In the genomic region with DNA sequence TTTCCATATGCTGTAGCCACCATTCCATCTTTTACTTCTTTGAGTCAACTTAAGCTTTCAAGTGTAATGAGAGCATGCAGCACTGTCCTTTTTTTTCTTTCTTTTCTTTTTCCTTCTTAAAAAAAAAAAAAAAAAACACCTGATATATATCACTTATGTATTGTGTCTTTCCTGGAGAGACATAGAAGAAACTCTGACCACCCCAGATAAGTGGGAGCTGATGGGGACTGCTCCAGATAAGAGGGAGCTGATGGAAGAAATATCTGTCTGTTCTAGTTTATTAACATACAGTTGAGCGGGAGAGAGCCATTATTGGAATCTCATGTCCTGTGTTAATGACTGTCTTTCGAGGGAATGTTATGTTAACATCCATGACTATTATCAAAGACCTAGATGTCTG, we compare ENCODE assay signal across 16 mouse cellular contexts.
"Had no signal": no experiment of that assay in that cellular context is flagged by ENCODE, and none has a peak within 500 bp of the region (broad histone marks: within the 10 kb centered on the region; RNA-seq: fewer than 3 reads in every experiment).

No protein-coding gene starts in this region.

- DNase-seq: retina, postnatal 1 day; right cerebral cortex, adult 18-20 months; right cerebral cortex, postnatal 14 days; right cerebral cortex, postnatal 25 days; right cerebral cortex, postnatal 4 days; spleen, adult 18-20 months; thymus, adult 18-20 months; thymus, adult 2 months; thymus, postnatal 14 days; thymus, postnatal 25 days; thymus, postnatal 36 days; thymus, postnatal 4 days had no signal

- H3K4me1 ChIP-seq: neural tube, embryonic 13.5 days; neural tube, embryonic 15.5 days; stomach, embryonic 15.5 days had no signal

- H3K27ac ChIP-seq: neural tube, embryonic 13.5 days; neural tube, embryonic 15.5 days; stomach, embryonic 15.5 days; stomach, postnatal 0 days had no signal

- H3K4me2 ChIP-seq: neural tube, embryonic 13.5 days; neural tube, embryonic 15.5 days; stomach, embryonic 15.5 days had no signal

- H3K4me3 ChIP-seq: neural tube, embryonic 13.5 days; neural tube, embryonic 15.5 days; stomach, embryonic 15.5 days had no signal

- H3K27me3 ChIP-seq: neural tube, embryonic 13.5 days; neural tube, embryonic 15.5 days; stomach, embryonic 15.5 days had no signal

- H3K9me3 ChIP-seq: neural tube, embryonic 15.5 days; stomach, embryonic 15.5 days had no signal

- H3K9ac ChIP-seq: neural tube, embryonic 13.5 days; neural tube, embryonic 15.5 days; stomach, embryonic 15.5 days had no signal
